Mouse (Mus musculus) liver, embryonic 12.5 days (tissue): Measurements from ENCODE around the gene Cd47. TPM values are rescaled to one million over a fixed set of nuclear protein-coding genes. Genes with fewer than 3 reads are reported as not detected.

Source experiments
- ATAC-seq: fragments of 200-750 bp; cut with Nextera tagmentation; 2 replicates; pipeline ENCODE4 v1.8.0; 2017; ENCODE audit warnings: moderate number of reproducible peaks, mild to moderate bottlenecking, moderate library complexity
- H3K27ac ChIP-seq: fragments of 300-500 bp; sonication (generic); 2 replicates; pipeline ENCODE4 v1.5.1; 2016; ENCODE audit warnings: mild to moderate bottlenecking
- H3K27me3 ChIP-seq: fragments of 300-500 bp; sonication (generic); replicated peaks from 2 replicates; pipeline ENCODE4 v1.6.1; 2016; ENCODE audit warnings: mild to moderate bottlenecking, moderate library complexity
- H3K36me3 ChIP-seq: fragments of 300-500 bp; sonication (generic); 2 replicates; pipeline ENCODE4 v1.6.1; 2016; ENCODE audit warnings: mild to moderate bottlenecking, moderate library complexity
- H3K4me1 ChIP-seq: fragments of 300-500 bp; sonication (generic); 2 replicates; pipeline ENCODE4 v1.6.1; 2016
- H3K4me2 ChIP-seq: fragments of 300-500 bp; sonication (generic); 2 replicates; pipeline ENCODE4 v1.6.1; 2016; ENCODE audit warnings: mild to moderate bottlenecking, moderate library complexity
- H3K4me3 ChIP-seq: fragments of 300-500 bp; sonication (generic); 2 replicates; pipeline ENCODE4 v1.5.1; 2016; ENCODE audit warnings: mild to moderate bottlenecking, moderate library complexity
- H3K9ac ChIP-seq: fragments of 300-500 bp; sonication (generic); 2 replicates; pipeline ENCODE4 v1.6.1; 2016; ENCODE audit warnings: mild to moderate bottlenecking, moderate library complexity
- H3K9me3 ChIP-seq: fragments of 300-500 bp; sonication (generic); replicated peaks from 2 replicates; pipeline ENCODE4 v1.6.1; 2016; ENCODE audit warnings: mild to moderate bottlenecking, moderate library complexity
- WGBS: fragments of 180-500 bp; shearing (Covaris S2); methylation state at CpG from one replicate; pipeline ENCODE4 v1.1.7; 2016; ENCODE audit not compliant: insufficient replicate concordance; 5-methylcytosine and 5-hydroxymethylcytosine counted together
- polyA plus RNA-seq: library from polyadenylated mRNA; unstranded; fragments of >200 nt; fragmentation: Nextera tagmentation; extraction: Ambion mirVana; gene quantifications from 2 replicates; pipeline ENCODE4 v1.2.1, GENCODE M21; 2016

Cd47 gene
- polyA plus RNA-seq, 1 experiment from 2014 or later, result 308 TPM

GRCm38 (mm10) chr16:49924941-49925340, 124.6 kb downstream of the Cd47 start:
- no peaks in the 10 kb centered on the region for H3K9me3 ChIP-seq
- H3K9ac ChIP-seq, result no peak overlapping the region
- WGBS, result 90% methylated on average over 1 of the region's 1 CpGs
- ATAC-seq, result no peak
- H3K27ac ChIP-seq, result no peak overlapping the region
- 0 out of 2 replicates have a peak, but pooled peaks cover 6% of the 10 kb centered on the region for H3K4me1 ChIP-seq
- H3K36me3 ChIP-seq, result no peaks in the 10 kb centered on the region
- no peaks in the 10 kb centered on the region for H3K27me3 ChIP-seq
- no peak overlapping the region for H3K4me3 ChIP-seq
- no peak overlapping the region for H3K4me2 ChIP-seq

GRCm38 (mm10) chr16:49933274-49933673, 132.9 kb downstream of the Cd47 start:
- no peak for ATAC-seq
- no peak overlapping the region for H3K9ac ChIP-seq
- H3K4me3 ChIP-seq, result no peak overlapping the region
- H3K27me3 ChIP-seq, result no peaks in the 10 kb centered on the region
- H3K27ac ChIP-seq, result no peak overlapping the region
- WGBS, result 72% methylated on average over 5 of the region's 5 CpGs
- no peaks in the 10 kb centered on the region for H3K36me3 ChIP-seq
- no peak overlapping the region for H3K4me2 ChIP-seq
- no peaks in the 10 kb centered on the region for H3K9me3 ChIP-seq
- no peaks in the 10 kb centered on the region; the same call in 1 of the 2 replicates for H3K4me1 ChIP-seq

- Histone ChIP-seq H3K9me3 (no peaks in the 10 kb centered on the region), H3K27me3 (no peaks in the 10 kb centered on the region), H3K4me3 (no peak overlapping the region), H3K27ac (no peak overlapping the region), H3K4me2 (no peak overlapping the region), H3K9ac (no peak overlapping the region), H3K36me3 (no peaks in the 10 kb centered on the region), H3K4me1 (no peaks in the 10 kb centered on the region; the same call in 1 of the 2 replicates)
- ATAC-seq, result no peak
- WGBS, result 72% methylated on average over 6 of the region's 6 CpGs
Measured at GRCm38 (mm10) chr16:49936008-49936443, 135.7 kb downstream of the Cd47 start.

GRCm38 (mm10) chr16:49936793-49937192, 136.5 kb downstream of the Cd47 start:
- H3K4me3 ChIP-seq, result no peak overlapping the region
- H3K4me2 ChIP-seq, result no peak overlapping the region
- no peak overlapping the region for H3K9ac ChIP-seq
- no peak overlapping the region for H3K27ac ChIP-seq
- H3K9me3 ChIP-seq, result no peaks in the 10 kb centered on the region
- peak; percentile 24; the same call in 1 of the 2 replicates for ATAC-seq
- H3K27me3 ChIP-seq, result no peaks in the 10 kb centered on the region
- H3K4me1 ChIP-seq, result no peaks in the 10 kb centered on the region; the same call in 1 of the 2 replicates
- 58% methylated on average over 5 of the region's 5 CpGs for WGBS
- H3K36me3 ChIP-seq, result no peaks in the 10 kb centered on the region

GRCm38 (mm10) chr16:49937218-49938165, 137.2 kb downstream of the Cd47 start:
- WGBS, result 51% methylated on average over 11 of the region's 11 CpGs
- no peak overlapping the region for H3K9ac ChIP-seq
- H3K27ac ChIP-seq, result no peak overlapping the region
- no peaks in the 10 kb centered on the region; the same call in 1 of the 2 replicates for H3K4me1 ChIP-seq
- ATAC-seq, result no peak
- H3K9me3 ChIP-seq, result no peaks in the 10 kb centered on the region
- H3K27me3 ChIP-seq, result no peaks in the 10 kb centered on the region
- no peak overlapping the region for H3K4me2 ChIP-seq
- no peaks in the 10 kb centered on the region for H3K36me3 ChIP-seq
- H3K4me3 ChIP-seq, result no peak overlapping the region

GRCm38 (mm10) chr16:49938483-49939301, 138.4 kb downstream of the Cd47 start:
- H3K27ac ChIP-seq, result no peak overlapping the region
- no peak overlapping the region for H3K9ac ChIP-seq
- H3K4me1 ChIP-seq, result no peaks in the 10 kb centered on the region; the same call in 1 of the 2 replicates
- no peak for ATAC-seq
- no peaks in the 10 kb centered on the region for H3K27me3 ChIP-seq
- no peaks in the 10 kb centered on the region for H3K36me3 ChIP-seq
- no peak overlapping the region for H3K4me2 ChIP-seq
- WGBS, result 72% methylated on average over 7 of the region's 7 CpGs
- H3K9me3 ChIP-seq, result no peaks in the 10 kb centered on the region
- H3K4me3 ChIP-seq, result no peak overlapping the region

GRCm38 (mm10) chr16:49939376-49939775, 139.0 kb downstream of the Cd47 start:
- H3K36me3 ChIP-seq, result no peaks in the 10 kb centered on the region
- H3K4me2 ChIP-seq, result no peak overlapping the region
- 76% methylated on average over 2 of the region's 2 CpGs for WGBS
- no peaks in the 10 kb centered on the region for H3K9me3 ChIP-seq
- H3K4me3 ChIP-seq, result no peak overlapping the region
- no peak for ATAC-seq
- no peak overlapping the region for H3K9ac ChIP-seq
- no peaks in the 10 kb centered on the region; the same call in 1 of the 2 replicates for H3K4me1 ChIP-seq
- no peak overlapping the region for H3K27ac ChIP-seq
- no peaks in the 10 kb centered on the region for H3K27me3 ChIP-seq

- no peaks in the 10 kb centered on the region for H3K36me3 ChIP-seq
- H3K9ac ChIP-seq, result no peak overlapping the region
- H3K4me1 ChIP-seq, result no peaks in the 10 kb centered on the region; the same call in 1 of the 2 replicates
- H3K9me3 ChIP-seq, result no peaks in the 10 kb centered on the region
- H3K4me2 ChIP-seq, result no peak overlapping the region
- ATAC-seq, result no peak
- H3K27ac ChIP-seq, result no peak overlapping the region
- H3K27me3 ChIP-seq, result no peaks in the 10 kb centered on the region
- no peak overlapping the region for H3K4me3 ChIP-seq
Measured at GRCm38 (mm10) chr16:49940473-49940872, 140.1 kb downstream of the Cd47 start.

GRCm38 (mm10) chr16:49941031-49941430, 140.7 kb downstream of the Cd47 start:
- H3K27ac ChIP-seq, result no peak overlapping the region
- 65% methylated on average over 1 of the region's 1 CpGs for WGBS
- no peaks in the 10 kb centered on the region for H3K9me3 ChIP-seq
- H3K4me1 ChIP-seq, result no peaks in the 10 kb centered on the region; the same call in 1 of the 2 replicates
- no peak overlapping the region for H3K9ac ChIP-seq
- H3K27me3 ChIP-seq, result no peaks in the 10 kb centered on the region
- H3K36me3 ChIP-seq, result no peaks in the 10 kb centered on the region
- ATAC-seq, result no peak
- no peak overlapping the region for H3K4me2 ChIP-seq
- H3K4me3 ChIP-seq, result no peak overlapping the region

GRCm38 (mm10) chr16:49943726-49944125, 143.4 kb downstream of the Cd47 start:
- no peaks in the 10 kb centered on the region for H3K36me3 ChIP-seq
- ATAC-seq, result no peak
- no peak overlapping the region for H3K9ac ChIP-seq
- no peaks in the 10 kb centered on the region for H3K27me3 ChIP-seq
- H3K4me2 ChIP-seq, result no peak overlapping the region
- H3K9me3 ChIP-seq, result no peaks in the 10 kb centered on the region
- no peak overlapping the region for H3K4me3 ChIP-seq
- 33% methylated on average over 1 of the region's 1 CpGs for WGBS
- no peak overlapping the region for H3K27ac ChIP-seq
- H3K4me1 ChIP-seq, result no peaks in the 10 kb centered on the region

- Histone ChIP-seq H3K9ac (no peak overlapping the region), H3K27me3 (no peaks in the 10 kb centered on the region), H3K27ac (no peak overlapping the region), H3K4me3 (no peak overlapping the region), H3K4me1 (no peaks in the 10 kb centered on the region), H3K36me3 (no peaks in the 10 kb centered on the region), H3K4me2 (no peak overlapping the region), H3K9me3 (no peaks in the 10 kb centered on the region)
- 61% methylated on average over 5 of the region's 5 CpGs for WGBS
- ATAC-seq, result no peak
Measured at GRCm38 (mm10) chr16:49945084-49945483, 144.8 kb downstream of the Cd47 start.

GRCm38 (mm10) chr16:49947049-49947448, 146.7 kb downstream of the Cd47 start:
- Histone ChIP-seq H3K4me1 (no peaks in the 10 kb centered on the region), H3K36me3 (no peaks in the 10 kb centered on the region), H3K9ac (no peak overlapping the region), H3K27ac (no peak overlapping the region), H3K4me3 (no peak overlapping the region), H3K27me3 (no peaks in the 10 kb centered on the region), H3K4me2 (no peak overlapping the region), H3K9me3 (no peaks in the 10 kb centered on the region)
- 65% methylated on average over 3 of the region's 3 CpGs for WGBS
- no peak for ATAC-seq
